Comparison of ENCODE assay signal across 14 mouse cellular contexts in the genomic region with DNA sequence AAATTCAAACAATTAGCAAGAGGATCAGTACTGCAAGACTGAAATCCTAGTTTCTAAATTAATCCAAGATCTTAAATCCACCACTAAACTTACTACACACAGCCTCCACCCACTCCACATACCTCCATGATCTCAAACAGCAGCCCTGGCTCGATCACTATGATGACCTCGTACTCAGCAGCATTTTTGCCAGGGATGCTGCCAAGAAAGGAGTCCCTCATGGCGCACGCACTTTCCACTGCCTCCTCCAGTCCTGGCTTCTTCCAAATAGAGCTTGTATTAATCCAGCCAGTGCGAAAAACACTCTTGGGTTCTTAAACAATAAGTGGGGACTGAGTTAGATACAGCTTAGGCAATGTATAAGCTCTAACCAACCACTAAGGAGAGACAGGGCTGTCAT. TPM values are rescaled to one million over a fixed set of nuclear protein-coding genes. Genes with fewer than 3 reads are reported as not detected.
A peak's percentile ranks its signal among the peaks of the same experiment; 100 is the strongest.
DNase-seq lines count a peak whose midpoint lies in the region; ATAC-seq and TF ChIP-seq lines count a peak whose summit lies in the region.
"Had no signal": no experiment of that assay in that cellular context is flagged by ENCODE, and none has a peak within 500 bp of the region (broad histone marks: within the 10 kb centered on the region; RNA-seq: fewer than 3 reads in every experiment).

No protein-coding gene starts in this region.

- H3K27ac ChIP-seq in embryonic facial prominence, embryonic 14.5 days (replicated peaks; ENCODE audit: low read depth, low read length) = no peak overlapping the region
- H3K27ac ChIP-seq in embryonic facial prominence, embryonic 10.5 days (replicated peaks) = no peak overlapping the region
- H3K27ac ChIP-seq in lung, embryonic 14.5 days (ENCODE audit: low read depth) = no peak overlapping the region
- peak overlapping the region; percentile 43; the same call in 1 of the 2 replicates for H3K27ac ChIP-seq in brown adipose tissue, adult 24 weeks (replicated peaks; ENCODE audit: low read depth, low read length)
- H3K27ac ChIP-seq: left cerebral cortex, adult 2 months; neural tube, embryonic 12.5 days had no signal

- H3K9me3 ChIP-seq in embryonic facial prominence, embryonic 14.5 days (ENCODE audit: control insufficient read depth, low read length) = no peaks in the 10 kb centered on the region
- H3K9me3 ChIP-seq in embryonic facial prominence, embryonic 10.5 days = no peaks in the 10 kb centered on the region
- H3K9me3 ChIP-seq in lung, embryonic 14.5 days (ENCODE audit: low read depth, low read length) = no peaks in the 10 kb centered on the region
- H3K9me3 ChIP-seq: neural tube, embryonic 12.5 days had no signal

- H3K27me3 ChIP-seq in embryonic facial prominence, embryonic 14.5 days (replicated peaks; ENCODE audit: control insufficient read depth, insufficient read depth, low read length) = no peaks in the 10 kb centered on the region
- H3K27me3 ChIP-seq in embryonic facial prominence, embryonic 10.5 days (replicated peaks; ENCODE audit: low read depth, poor library complexity, severe bottlenecking) = no peaks in the 10 kb centered on the region
- no peaks in the 10 kb centered on the region for H3K27me3 ChIP-seq in lung, embryonic 14.5 days (ENCODE audit: insufficient read depth, low read length)
- H3K27me3 ChIP-seq: neural tube, embryonic 12.5 days had no signal

- 73% methylated on average over 5 of the region's 5 CpGs for WGBS in embryonic facial prominence, embryonic 14.5 days
- 89% methylated on average over 5 of the region's 5 CpGs for WGBS in embryonic facial prominence, embryonic 10.5 days
- 82% methylated on average over 5 of the region's 5 CpGs for WGBS in lung, embryonic 14.5 days

- no peak overlapping the region for H3K4me2 ChIP-seq in embryonic facial prominence, embryonic 14.5 days (ENCODE audit: low read depth, low read length)
- no peak overlapping the region for H3K4me2 ChIP-seq in lung, embryonic 14.5 days
- H3K4me2 ChIP-seq: neural tube, embryonic 12.5 days had no signal

- DNase-seq in embryonic facial prominence, embryonic 14.5 days (ENCODE audit: low spot score) = peak; percentile 51
- no peak for DNase-seq in embryonic facial prominence, embryonic 10.5 days (ENCODE audit: low spot score)
- DNase-seq in lung, embryonic 14.5 days = peak; percentile 7
- no peak for DNase-seq in lung, postnatal 25 days (ENCODE audit: low spot score)
- peak; percentile 41 for DNase-seq in lung, postnatal 10 days
- DNase-seq in left cerebral cortex, postnatal 25 days (ENCODE audit: low spot score in 2 of 2) = no peak
- no peak for DNase-seq in T-cell, adult 2 months (ENCODE audit: low spot score)
- DNase-seq: cerebellum, adult 18-20 months; kidney, adult 8-10 months; midbrain, embryonic 14.5 days; thymus, postnatal 4 days had no signal

- H3K4me1 ChIP-seq in embryonic facial prominence, embryonic 14.5 days (ENCODE audit: control insufficient read depth, insufficient read depth, low read length) = no peaks in the 10 kb centered on the region
- no peaks in the 10 kb centered on the region for H3K4me1 ChIP-seq in embryonic facial prominence, embryonic 10.5 days
- no peaks in the 10 kb centered on the region for H3K4me1 ChIP-seq in lung, embryonic 14.5 days (ENCODE audit: insufficient read depth)
- peaks cover 7% of the 10 kb centered on the region; the same call in 1 of the 2 replicates for H3K4me1 ChIP-seq in brown adipose tissue, adult 24 weeks (ENCODE audit: control insufficient read depth, insufficient read depth, insufficient read length, low read length)
- H3K4me1 ChIP-seq: neural tube, embryonic 12.5 days had no signal

- H3K36me3 ChIP-seq in embryonic facial prominence, embryonic 14.5 days (ENCODE audit: control insufficient read depth, insufficient read depth, low read length) = peaks cover 90% of the 10 kb centered on the region
- H3K36me3 ChIP-seq in embryonic facial prominence, embryonic 10.5 days (replicated peaks) = peaks cover 91% of the 10 kb centered on the region
- peaks cover 85% of the 10 kb centered on the region for H3K36me3 ChIP-seq in lung, embryonic 14.5 days (ENCODE audit: insufficient read depth)

- TF ChIP-seq CTCF in lung, embryonic 14.5 days (IDR thresholded peaks at IDR 0.05; ENCODE audit: low read depth) = no peak

- no peak overlapping the region for H3K4me3 ChIP-seq in embryonic facial prominence, embryonic 14.5 days (ENCODE audit: low read depth, low read length)
- H3K4me3 ChIP-seq in embryonic facial prominence, embryonic 10.5 days = no peak overlapping the region
- no peak overlapping the region for H3K4me3 ChIP-seq in lung, embryonic 14.5 days (ENCODE audit: low read depth, low read length)
- H3K4me3 ChIP-seq in brown adipose tissue, adult 24 weeks (ENCODE audit: insufficient read depth, low read depth, low read length) = no peak overlapping the region
- H3K4me3 ChIP-seq: left cerebral cortex, adult 2 months; neural tube, embryonic 12.5 days had no signal

- intact Hi-C loops in left cerebral cortex, postnatal 25 days (cut with DNase I) = no loop called here

- ATAC-seq in embryonic facial prominence, embryonic 14.5 days (ENCODE audit: low read depth) = no peak; the same call in 1 of the 2 replicates
- no peak for ATAC-seq in lung, embryonic 14.5 days (ENCODE audit: insufficient read depth)

- no peak overlapping the region for H3K9ac ChIP-seq in embryonic facial prominence, embryonic 14.5 days (ENCODE audit: low read depth, low read length)
- no peak overlapping the region for H3K9ac ChIP-seq in lung, embryonic 14.5 days
- H3K9ac ChIP-seq: neural tube, embryonic 12.5 days had no signal

RNA-seq across cellular contexts. Expression of a gene that starts 40.0 kb away (rescaled TPM):
- polyA plus RNA-seq in embryonic facial prominence, embryonic 14.5 days (2014; fragmentation: Nextera tagmentation; extraction: Ambion mirVana) = 27.9 and 29.0 TPM in 2 replicates
- 25.0 and 26.9 TPM in 2 replicates for polyA plus RNA-seq in embryonic facial prominence, embryonic 10.5 days (2016; fragmentation: Nextera tagmentation; extraction: Ambion mirVana)
- polyA plus RNA-seq in lung, embryonic 14.5 days (2014; fragmentation: Nextera tagmentation; extraction: Ambion mirVana) = 32.0 and 33.5 TPM in 2 replicates
- 71.9 and 72.7 TPM in 2 replicates for polyA plus RNA-seq in brown adipose tissue, adult 24 weeks (2012; ENCODE audit: insufficient read depth, insufficient read length, missing spikeins)
- 10 to 100 TPM; 29.8 to 31.4 TPM for total RNA-seq in left cerebral cortex, postnatal 25 days (2021)

RNA-seq across cellular contexts. Expression of a gene that starts 42.7 kb away (rescaled TPM):
- polyA plus RNA-seq in embryonic facial prominence, embryonic 14.5 days (2014; fragmentation: Nextera tagmentation; extraction: Ambion mirVana) = 12.4 and 16.0 TPM in 2 replicates
- polyA plus RNA-seq in embryonic facial prominence, embryonic 10.5 days (2016; fragmentation: Nextera tagmentation; extraction: Ambion mirVana) = 32.1 and 36.1 TPM in 2 replicates
- polyA plus RNA-seq in lung, embryonic 14.5 days (2014; fragmentation: Nextera tagmentation; extraction: Ambion mirVana) = 22.8 and 24.3 TPM in 2 replicates
- 79.7 TPM in 2 replicates for polyA plus RNA-seq in brown adipose tissue, adult 24 weeks (2012; ENCODE audit: insufficient read depth, insufficient read length, missing spikeins)
- total RNA-seq in left cerebral cortex, postnatal 25 days (2021) = 10 to 100 TPM; 70.3 to 76.6 TPM

Comparison
In these comparisons a context has a peak if more than half of its experiments do, and no peak if none do; other contexts are left out.
1. DNase-seq: peak in embryonic facial prominence, embryonic 14.5 days (single experiment), lung, embryonic 14.5 days (single experiment) and lung, postnatal 10 days (single experiment); none in embryonic facial prominence, embryonic 10.5 days (single experiment), lung, postnatal 25 days (single experiment), left cerebral cortex, postnatal 25 days (0 of 2) and T-cell, adult 2 months (single experiment).